Mouse (Mus musculus) heart, embryonic 13.5 days (tissue): ENCODE results near the gene Otud5. TPM values are rescaled to one million over a fixed set of nuclear protein-coding genes. Genes with fewer than 3 reads are reported as not detected.
A peak's percentile ranks its signal among the peaks of the same experiment; 100 is the strongest.

Experiments
- ATAC-seq: fragments of 200-750 bp; cut with Nextera tagmentation; 2 replicates; pipeline ENCODE4 v1.8.0; 2017; ENCODE audit warnings: moderate TSS enrichment; ENCODE audit not compliant: insufficient number of reproducible peaks, low FRiP score, low TSS enrichment; ENCODE audit errors: extremely low read depth
- H3K27ac ChIP-seq: fragments of 300-500 bp; sonication (generic); replicated peaks from 2 replicates; pipeline ENCODE4 v1.5.1; 2015; ENCODE audit warnings: moderate library complexity, mild to moderate bottlenecking, inconsistent platforms
- H3K27me3 ChIP-seq: fragments of 300-500 bp; sonication (generic); replicated peaks from 2 replicates; pipeline ENCODE4 v1.6.1; 2015; ENCODE audit warnings: mild to moderate bottlenecking, inconsistent platforms
- H3K36me3 ChIP-seq: fragments of 300-500 bp; sonication (generic); 2 replicates; pipeline ENCODE4 v1.6.1; 2015; ENCODE audit warnings: mild to moderate bottlenecking, inconsistent platforms
- H3K4me1 ChIP-seq: fragments of 300-500 bp; sonication (generic); 2 replicates; pipeline ENCODE4 v1.6.1; 2015; ENCODE audit warnings: inconsistent platforms
- H3K4me2 ChIP-seq: fragments of 300-500 bp; sonication (generic); 2 replicates; pipeline ENCODE4 v1.6.1; 2015; ENCODE audit warnings: inconsistent platforms, mild to moderate bottlenecking, moderate library complexity
- H3K4me3 ChIP-seq: fragments of 300-500 bp; sonication (generic); 2 replicates; pipeline ENCODE4 v1.5.1; 2015; ENCODE audit warnings: moderate library complexity, mild to moderate bottlenecking, inconsistent platforms
- H3K9ac ChIP-seq: fragments of 300-500 bp; sonication (generic); 2 replicates; pipeline ENCODE4 v1.6.1; 2015; ENCODE audit warnings: inconsistent platforms, mild to moderate bottlenecking, moderate library complexity
- H3K9me3 ChIP-seq: fragments of 300-500 bp; sonication (generic); 2 replicates; pipeline ENCODE4 v1.6.1; 2016; ENCODE audit warnings: inconsistent platforms
- WGBS: fragments of 180-500 bp; shearing (Covaris S2); methylation state at CpG from one replicate; pipeline ENCODE4 v1.1.7; 2015; ENCODE audit warnings: mixed read lengths; 5-methylcytosine and 5-hydroxymethylcytosine counted together
- microRNA counts: library from miRNA; unstranded; fragments of <30 nt; microRNA quantifications from one replicate; lab custom pipeline; 2016
- microRNA-seq: library from miRNA; unstranded; fragments of <30 nt; microRNA quantifications from one replicate; pipeline ENCODE4, GENCODE M21; 2016
- polyA plus RNA-seq: library from polyadenylated mRNA; unstranded; fragments of >200 nt; fragmentation: Nextera tagmentation; extraction: Ambion mirVana; gene quantifications from 2 replicates; pipeline ENCODE4 v1.2.1, GENCODE M21; 2015

Otud5 gene
- polyA plus RNA-seq, 1 experiment from 2014 or later: 28.0 TPM

- Histone ChIP-seq H3K27me3 (peaks cover 87% of the 10 kb centered on the region), H3K27ac (no peak overlapping the region), H3K4me2 (peak overlapping the region; percentile 62), H3K4me3 (peak overlapping the region; percentile 40), H3K4me1 (0 out of 2 replicates have a peak, but pooled peaks cover 11% of the 10 kb centered on the region), H3K9ac (no peak overlapping the region), H3K36me3 (no peaks in the 10 kb centered on the region), H3K9me3 (no peaks in the 10 kb centered on the region)
- ATAC-seq: no peak
- 5% methylated on average over 32 of the region's 48 CpGs for WGBS
Measured at GRCm38 (mm10) chrX:7922032-7922431, 80.9 kb downstream of the Otud5 start.

MicroRNAs encoded within 50 kb of the gene (microRNA counts, 519-probe panel; counts per million panel counts)
- microRNA mmu-miR-1198 (lab: Ali Mortazavi, UCI): 209 counts per million, percentile 61 among the panel's probes with 10 or more counts

Small RNAs within 50 kb of the gene (microRNA-seq; reads per million reads assigned to microRNA genes)
- gene Mir1198: 23.7 reads per million, percentile 36 among the genes with 10 or more reads in this experiment

Other genes with a start within 250 kb of the Otud5 start
- gene Ccdc22, start 235.8 kb upstream of the Otud5 start, polyA plus RNA-seq: 18.2 and 20.0 TPM in 2 replicates
- not detected in 2 replicates for gene Cacna1f, start 234.3 kb upstream of the Otud5 start, polyA plus RNA-seq
- 0.55 and 0.75 TPM in 2 replicates for gene Syp, start 202.9 kb upstream of the Otud5 start, polyA plus RNA-seq
- gene Prickle3, start 184.1 kb upstream of the Otud5 start, polyA plus RNA-seq: 7.0 and 7.3 TPM in 2 replicates
- gene Plp2, start 170.0 kb upstream of the Otud5 start, polyA plus RNA-seq: 157 and 175 TPM in 2 replicates
- gene Magix, start 160.1 kb upstream of the Otud5 start, polyA plus RNA-seq: 0.11 and 0.25 TPM in 2 replicates
- gene Gpkow, start 144.2 kb upstream of the Otud5 start, polyA plus RNA-seq: 28.3 and 30.2 TPM in 2 replicates
- gene Wdr45, start 127.0 kb upstream of the Otud5 start, polyA plus RNA-seq: 25.0 and 28.7 TPM in 2 replicates
- 0.27 and 0.74 TPM in 2 replicates for gene Gm45208, start 119.1 kb upstream of the Otud5 start, polyA plus RNA-seq
- 42.4 and 42.5 TPM in 2 replicates for gene Praf2, start 112.9 kb upstream of the Otud5 start, polyA plus RNA-seq
- gene Ccdc120, start 90.5 kb upstream of the Otud5 start, polyA plus RNA-seq: 5.6 and 6.1 TPM in 2 replicates
- gene Tfe3, start 78.8 kb upstream of the Otud5 start, polyA plus RNA-seq: 16.3 and 16.9 TPM in 2 replicates
- gene Gripap1, start 51.6 kb upstream of the Otud5 start, polyA plus RNA-seq: 26.7 and 27.3 TPM in 2 replicates
- 0.72 and 1.2 TPM in 2 replicates for gene Kcnd1, start 19.1 kb upstream of the Otud5 start, polyA plus RNA-seq
- gene Pim2, start 36.9 kb downstream of the Otud5 start, polyA plus RNA-seq: 5.9 and 6.7 TPM in 2 replicates
- gene Slc35a2, start 42.7 kb downstream of the Otud5 start, polyA plus RNA-seq: 24.1 and 25.4 TPM in 2 replicates
- 79.0 and 81.7 TPM in 2 replicates for gene Pqbp1, start 57.9 kb downstream of the Otud5 start, polyA plus RNA-seq
- 130 and 143 TPM in 2 replicates for gene Timm17b, start 58.0 kb downstream of the Otud5 start, polyA plus RNA-seq
- gene Gm10491, start 66.5 kb downstream of the Otud5 start, polyA plus RNA-seq: not detected in 2 replicates
- not detected in 2 replicates for gene Gm10490, start 68.2 kb downstream of the Otud5 start, polyA plus RNA-seq
- 0.42 and 0.78 TPM in 2 replicates for gene Pcsk1n, start 78.5 kb downstream of the Otud5 start, polyA plus RNA-seq
- not detected in 2 replicates for gene Eras, start 87.2 kb downstream of the Otud5 start, polyA plus RNA-seq
- gene Hdac6, start 106.5 kb downstream of the Otud5 start, polyA plus RNA-seq: 22.8 and 24.9 TPM in 2 replicates
- gene Gata1, start 136.7 kb downstream of the Otud5 start, polyA plus RNA-seq: 2.8 and 5.9 TPM in 2 replicates
- 0.38 and 0.53 TPM in 2 replicates for gene Glod5, start 177.1 kb downstream of the Otud5 start, polyA plus RNA-seq
- 34.4 and 34.9 TPM in 2 replicates for gene Suv39h1, start 233.4 kb downstream of the Otud5 start, polyA plus RNA-seq
- 0.24 and 0.33 TPM in 2 replicates for gene Was, start 249.1 kb downstream of the Otud5 start, polyA plus RNA-seq